Mouse (Mus musculus): Measurements from ENCODE around the gene Mtcl1.

Mtcl1 gene

GRCm38 (mm10) chr17:66363852-66364524, 85.6 kb downstream of the Mtcl1 start:
- DNase-seq (ENCODE audit: low spot score in 2 of 2) = no peak

- DNase-seq (ENCODE audit: low spot score in 2 of 2) = no peak
Measured at GRCm38 (mm10) chr17:66362287-66363016, 87.1 kb downstream of the Mtcl1 start.

GRCm38 (mm10) chr17:66358026-66358978, 91.2 kb downstream of the Mtcl1 start:
- DNase-seq (ENCODE audit: low spot score in 2 of 2) = no peak

- no peak for DNase-seq (ENCODE audit: low spot score in 2 of 2)
Measured at GRCm38 (mm10) chr17:66357171-66358025, 92.2 kb downstream of the Mtcl1 start.

GRCm38 (mm10) chr17:66353907-66354306, 95.6 kb downstream of the Mtcl1 start:
- no peak for DNase-seq (ENCODE audit: low spot score in 2 of 2)

- no peak for DNase-seq (ENCODE audit: low spot score in 2 of 2)
Measured at GRCm38 (mm10) chr17:66352847-66353643, 96.5 kb downstream of the Mtcl1 start.

- no peak for DNase-seq (ENCODE audit: low spot score in 2 of 2)
Measured at GRCm38 (mm10) chr17:66352219-66352618, 97.3 kb downstream of the Mtcl1 start.

- no peak for DNase-seq (ENCODE audit: low spot score in 2 of 2)
Measured at GRCm38 (mm10) chr17:66350689-66351088, 98.9 kb downstream of the Mtcl1 start.

- DNase-seq (ENCODE audit: low spot score in 2 of 2) = no peak
Measured at GRCm38 (mm10) chr17:66350127-66350526, 99.4 kb downstream of the Mtcl1 start.

- no peak for DNase-seq (ENCODE audit: low spot score in 2 of 2)
Measured at GRCm38 (mm10) chr17:66346378-66346777, 103.2 kb downstream of the Mtcl1 start.

- DNase-seq (ENCODE audit: low spot score in 2 of 2) = no peak
Measured at GRCm38 (mm10) chr17:66345680-66346079, 103.9 kb downstream of the Mtcl1 start.

- no peak for DNase-seq (ENCODE audit: low spot score in 2 of 2)
Measured at GRCm38 (mm10) chr17:66342932-66343331, 106.6 kb downstream of the Mtcl1 start.

- no peak for DNase-seq (ENCODE audit: low spot score in 2 of 2)
Measured at GRCm38 (mm10) chr17:66341670-66342069, 107.9 kb downstream of the Mtcl1 start.

GRCm38 (mm10) chr17:66340798-66341197, 108.8 kb downstream of the Mtcl1 start:
- no peak for DNase-seq (ENCODE audit: low spot score in 2 of 2)

- no peak for DNase-seq (ENCODE audit: low spot score in 2 of 2)
Measured at GRCm38 (mm10) chr17:66337929-66338328, 111.6 kb downstream of the Mtcl1 start.

GRCm38 (mm10) chr17:66335568-66335967, 114.0 kb downstream of the Mtcl1 start:
- no peak for DNase-seq (ENCODE audit: low spot score in 2 of 2)

GRCm38 (mm10) chr17:66334894-66335293, 114.7 kb downstream of the Mtcl1 start:
- DNase-seq (ENCODE audit: low spot score in 2 of 2) = no peak

GRCm38 (mm10) chr17:66331207-66331606, 118.3 kb downstream of the Mtcl1 start:
- no peak for DNase-seq (ENCODE audit: low spot score in 2 of 2)

GRCm38 (mm10) chr17:66326552-66327045, 123.0 kb downstream of the Mtcl1 start:
- no peak for DNase-seq (ENCODE audit: low spot score in 2 of 2)

- DNase-seq (ENCODE audit: low spot score in 2 of 2) = no peak
Measured at GRCm38 (mm10) chr17:66326204-66326545, 123.4 kb downstream of the Mtcl1 start.

Data from spleen, postnatal 4 days (tissue).